Mouse (Mus musculus): ENCODE results near the gene Tgoln1.

GRCm38 (mm10) chr6:72597083-72597874 lies 19.5 kb downstream of the Tgoln1 start:
- TF ChIP-seq CTCF (IDR thresholded peaks at IDR 0.05; ENCODE audit: borderline replicate concordance, insufficient read depth, low read length) (no peak), POLR2A (IDR thresholded peaks at IDR 0.05; ENCODE audit: low read depth, low read length) (no peak)
